Mouse (Mus musculus): Measurements from ENCODE around the gene Ccdc96.

- no peak for TF ChIP-seq CTCF (IDR thresholded peaks at IDR 0.05; ENCODE audit: extremely low read depth, insufficient read depth, insufficient read length, insufficient replicate concordance)
- no peak for TF ChIP-seq POLR2A (IDR thresholded peaks at IDR 0.05; ENCODE audit: low read depth, low read length)
These were observed 4.0 kb upstream of the Ccdc96 start for GRCm38 (mm10) chr5:36480398-36480797.

Measured in spleen, adult 2 months (tissue).